Mouse (Mus musculus) liver (tissue): Measurements from ENCODE around the gene Cacna2d4.
A peak's percentile ranks its signal among the peaks of the same experiment; 100 is the strongest.

Experiments used
- DNase-seq: peaks from one replicate; pipeline ENCODE4 v3.0.0-alpha.2; 2020; ENCODE audit warnings: mixed read lengths

Gene Cacna2d4

GRCm38 (mm10) chr6:119313588-119314375, 77.5 kb downstream of the Cacna2d4 start:
- DNase-seq = no peak

DNA sequence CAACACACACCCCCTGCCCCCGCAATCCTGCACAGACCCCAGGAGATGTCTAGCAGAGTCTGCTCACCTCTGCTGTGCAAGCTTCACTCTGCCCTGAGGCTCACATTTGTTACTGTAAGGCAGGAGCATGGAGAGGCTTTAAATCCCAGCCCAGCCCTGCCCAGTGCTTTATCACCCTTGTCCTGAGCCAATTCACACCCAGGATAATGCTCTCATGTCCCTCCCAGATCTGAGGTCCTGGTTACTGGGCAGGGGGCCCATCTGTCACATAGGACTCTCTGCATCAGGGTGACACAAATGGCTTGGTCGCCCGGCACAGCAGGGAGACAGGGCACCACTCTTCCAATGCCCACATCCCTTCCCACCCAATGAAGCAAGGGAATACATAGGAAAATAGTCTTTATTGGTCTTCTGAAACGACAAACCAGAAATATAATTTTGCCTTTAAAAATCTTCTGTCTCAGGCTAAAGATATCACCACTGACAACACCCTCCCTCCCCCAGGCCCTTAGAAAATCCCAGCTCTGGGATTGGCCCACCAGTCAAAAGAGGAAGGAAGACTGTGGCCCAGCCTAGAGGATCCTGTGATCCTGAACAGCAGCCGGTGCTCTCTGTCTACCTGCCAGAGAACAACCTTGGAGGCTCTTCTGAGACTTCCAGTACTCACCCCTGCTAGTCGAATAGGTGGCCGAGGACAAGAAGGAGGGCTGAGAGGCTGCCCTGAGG, 78.6 kb downstream of the Cacna2d4 start:
- no peak for DNase-seq

GRCm38 (mm10) chr6:119318732-119319131, 82.4 kb downstream of the Cacna2d4 start:
- DNase-seq = no peak

DNA sequence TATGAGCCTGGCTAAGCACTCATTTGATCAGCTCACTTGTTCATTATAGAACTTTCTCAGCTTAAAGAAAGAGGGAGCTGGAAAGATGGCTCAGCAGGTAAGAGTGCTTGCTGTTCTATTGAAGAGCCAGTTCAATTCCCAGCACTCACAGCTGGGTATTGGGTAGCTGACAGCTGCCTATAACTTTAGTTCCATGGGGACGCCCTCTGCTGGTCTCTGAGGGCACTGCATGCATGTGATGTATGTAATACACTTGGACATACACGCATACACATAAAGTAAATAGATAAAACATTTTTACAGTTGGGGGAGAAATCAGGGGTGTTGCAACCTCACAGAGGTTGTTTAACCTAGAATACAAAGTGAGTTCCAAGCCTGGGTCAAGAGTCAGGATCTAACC, 83.0 kb downstream of the Cacna2d4 start:
- peak; percentile 28 for DNase-seq

GRCm38 (mm10) chr6:119320481-119320880, 84.2 kb downstream of the Cacna2d4 start:
- DNase-seq = peak; percentile 27

- no peak for DNase-seq
These were observed 85.4 kb downstream of the Cacna2d4 start for GRCm38 (mm10) chr6:119321752-119322151.

- DNase-seq = no peak
These were observed 88.5 kb downstream of the Cacna2d4 start for GRCm38 (mm10) chr6:119324776-119325175.

DNA sequence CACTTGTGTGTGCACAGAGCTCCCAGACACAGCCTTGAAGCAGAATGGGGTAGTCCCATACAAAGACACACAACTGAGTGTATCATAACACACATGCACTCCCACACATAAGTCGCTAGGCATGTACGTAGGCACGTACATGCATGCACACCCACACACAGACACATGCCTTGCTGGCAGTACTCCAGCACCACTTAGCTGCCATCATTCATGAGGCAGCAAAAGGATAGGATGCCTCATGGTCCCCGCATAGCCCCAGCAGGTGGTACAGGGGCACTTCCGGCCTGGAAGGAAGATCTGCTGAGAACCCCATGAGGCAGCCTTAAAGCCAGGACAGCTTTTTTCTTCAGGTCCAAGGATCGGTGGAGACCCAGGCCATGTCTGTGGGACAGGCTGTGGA, 89.7 kb downstream of the Cacna2d4 start:
- DNase-seq = no peak

DNA sequence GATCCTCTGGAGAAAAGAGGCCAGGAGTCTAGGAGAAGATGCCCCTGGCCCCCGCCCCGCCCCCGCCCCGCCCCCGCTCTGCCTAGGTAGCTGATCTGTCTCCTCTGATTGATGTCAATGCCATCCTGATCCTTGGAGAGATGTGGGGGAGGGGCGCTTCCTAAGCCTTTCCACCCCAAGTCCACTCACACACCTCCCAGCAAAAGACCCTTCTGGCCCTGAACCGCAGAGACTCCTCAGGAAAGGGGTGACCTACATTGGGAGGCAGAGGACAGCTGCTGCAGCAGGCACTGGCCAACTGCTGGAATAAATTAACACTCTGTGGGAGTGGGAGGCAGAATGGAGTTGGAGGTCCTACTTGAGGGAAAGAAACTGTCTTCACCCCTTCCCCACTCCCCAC, 90.2 kb downstream of the Cacna2d4 start:
- no peak for DNase-seq

GRCm38 (mm10) chr6:119328521-119329115, 92.3 kb downstream of the Cacna2d4 start:
- no peak for DNase-seq

DNA sequence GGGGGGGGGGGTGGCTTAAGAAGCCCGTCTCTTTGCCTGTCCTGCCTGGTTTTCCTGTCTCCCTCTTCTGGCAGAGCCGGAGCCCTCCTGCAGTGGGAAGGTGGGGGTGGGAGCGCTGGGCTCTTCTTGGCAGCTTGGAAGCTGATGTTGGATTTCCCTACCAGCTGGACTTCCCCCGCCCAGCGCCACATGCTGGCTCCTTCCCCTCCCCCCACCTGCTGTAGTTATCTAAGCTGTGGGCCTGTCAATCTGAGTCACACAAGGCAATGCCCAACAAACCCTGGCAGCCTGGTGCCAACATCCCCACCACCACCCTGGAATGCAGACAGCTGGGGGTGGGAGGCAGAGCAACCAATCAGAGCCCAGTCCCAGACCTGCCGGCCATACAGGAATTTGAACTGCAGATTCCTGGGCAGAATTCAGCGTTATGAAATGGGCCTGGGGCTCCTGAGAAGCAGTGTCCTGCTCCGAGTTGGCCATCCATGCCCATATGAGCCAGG, 92.9 kb downstream of the Cacna2d4 start:
- DNase-seq = peak; percentile 10

GRCm38 (mm10) chr6:119329936-119330335, 93.6 kb downstream of the Cacna2d4 start:
- no peak for DNase-seq

DNA sequence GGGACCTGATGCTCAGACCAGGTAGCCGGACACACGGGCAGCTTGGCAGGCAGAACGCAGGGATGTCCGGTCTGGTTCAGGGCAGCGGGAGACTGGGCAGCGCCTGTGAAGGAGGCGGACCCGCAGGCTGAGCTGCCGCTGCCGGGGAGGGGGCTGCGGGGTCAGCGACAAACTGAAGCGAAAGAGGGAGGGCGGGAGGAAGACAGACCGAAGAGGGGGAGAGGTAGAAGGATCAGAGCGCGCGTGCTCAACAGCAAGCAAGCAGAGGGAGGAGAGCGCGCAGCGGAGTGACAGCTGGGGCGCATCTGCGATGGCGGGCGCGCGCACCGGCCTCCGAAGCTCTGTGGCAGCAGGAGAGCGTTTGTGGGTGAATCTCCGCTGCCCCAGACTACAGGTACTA, 94.2 kb downstream of the Cacna2d4 start, which contains the start of gene Lrtm2:
TSS of gene Lrtm2 (minus strand) at position 261 of the 400 bp plus-strand sequence.
- no peak for DNase-seq

GRCm38 (mm10) chr6:119332111-119332510, 95.8 kb downstream of the Cacna2d4 start:
- DNase-seq = no peak

DNA sequence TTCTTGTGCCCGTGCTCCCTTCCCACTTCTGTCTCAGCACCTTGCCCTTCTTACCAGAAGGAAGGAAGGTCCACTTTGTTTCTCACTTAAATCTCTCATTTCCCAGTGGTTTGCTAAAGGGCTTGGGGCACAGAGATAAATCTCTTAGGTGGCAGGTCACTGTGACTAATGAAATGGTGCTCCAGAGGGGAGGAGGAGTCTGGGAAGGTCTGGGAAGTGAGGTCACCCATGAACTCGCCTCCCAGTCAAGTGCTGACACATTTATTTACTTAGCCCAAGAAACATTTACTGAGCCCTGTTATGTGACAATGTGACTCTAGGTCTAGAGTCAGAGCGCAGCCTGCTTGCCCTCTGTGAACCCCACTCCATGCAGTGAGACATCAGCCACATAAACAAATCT, 96.9 kb downstream of the Cacna2d4 start:
- no peak for DNase-seq

- DNase-seq = no peak
These were observed 97.5 kb downstream of the Cacna2d4 start for GRCm38 (mm10) chr6:119333831-119334230.

GRCm38 (mm10) chr6:119336124-119336523, 99.8 kb downstream of the Cacna2d4 start:
- DNase-seq = no peak

DNA sequence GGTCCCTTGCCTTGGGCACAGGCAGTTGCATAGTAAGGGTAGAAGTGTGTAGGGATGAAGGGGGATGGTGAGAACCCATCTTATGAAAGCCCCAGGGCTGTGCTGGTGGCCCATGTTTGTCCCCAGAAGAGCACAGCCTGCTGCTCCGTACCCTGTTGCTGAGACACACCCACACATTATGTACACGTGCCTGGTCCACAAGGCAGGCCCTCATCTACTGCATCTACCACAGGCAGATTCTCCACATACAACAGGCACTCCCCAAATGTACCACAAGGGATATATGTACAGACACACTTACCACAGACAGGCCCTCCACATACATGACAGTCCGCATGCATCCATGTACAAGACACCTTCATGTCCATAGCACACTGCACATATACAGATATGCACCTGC, 101.0 kb downstream of the Cacna2d4 start:
- no peak for DNase-seq

DNA sequence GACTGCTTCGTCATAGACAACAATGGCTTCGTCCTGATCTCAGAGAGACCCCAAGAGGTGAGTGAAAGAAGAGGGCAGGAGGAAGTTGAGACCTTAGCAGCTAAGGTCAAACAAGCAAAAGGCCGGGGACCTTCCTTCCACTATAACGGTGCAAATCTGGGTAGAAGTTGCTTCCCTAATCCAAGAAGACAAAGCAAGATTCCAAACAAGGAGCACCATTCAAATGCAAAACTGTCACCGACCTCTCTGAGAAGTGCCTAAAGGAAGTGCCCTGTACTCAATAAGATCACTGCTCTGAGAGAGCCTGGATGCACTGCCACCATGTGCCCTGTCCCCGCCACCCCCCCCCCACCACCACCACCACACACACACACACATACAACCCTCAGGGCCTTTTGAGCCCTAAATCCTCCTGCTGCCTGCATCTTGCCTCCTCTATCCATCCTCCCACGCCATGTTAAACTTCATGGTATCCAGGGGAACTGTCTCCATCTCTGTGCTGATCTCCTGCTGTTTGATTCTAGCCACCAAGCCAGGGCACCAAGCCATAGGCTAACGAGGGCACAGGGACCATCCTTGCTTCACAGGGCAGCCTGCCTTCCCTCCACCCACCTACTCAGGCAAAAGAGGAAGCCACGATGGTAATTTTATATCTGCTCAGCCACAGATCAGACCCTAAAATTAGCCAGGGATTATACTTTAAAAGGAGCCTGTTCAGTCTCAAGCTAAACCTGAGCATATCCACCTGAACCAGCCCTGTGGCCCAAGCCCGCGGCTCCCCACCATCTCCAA, 102.0 kb downstream of the Cacna2d4 start:
- no peak for DNase-seq

GRCm38 (mm10) chr6:119341409-119341808, 105.1 kb downstream of the Cacna2d4 start:
- no peak for DNase-seq

GRCm38 (mm10) chr6:119346257-119346656, 109.9 kb downstream of the Cacna2d4 start:
- DNase-seq = no peak

GRCm38 (mm10) chr6:119347813-119348212, 111.5 kb downstream of the Cacna2d4 start:
- no peak for DNase-seq

- DNase-seq = peak; percentile 79
These were observed 111.9 kb downstream of the Cacna2d4 start for GRCm38 (mm10) chr6:119348234-119348633.
